Mouse (Mus musculus) layer of hippocampus, postnatal 14 days (tissue): ENCODE data around the gene Schip1. TPM values are rescaled to one million over a fixed set of nuclear protein-coding genes. Genes with fewer than 3 reads are reported as not detected.
A peak's percentile ranks its signal among the peaks of the same experiment; 100 is the strongest.

Experiments
- DNase-seq, 2 experiments: peaks; one replicate each; pipeline ENCODE4 v3.0.0; 2021 to 2022; ENCODE audit warnings: low spot score in 2 of 2, mixed read lengths in 1 of 2
- total RNA-seq, 2 experiments: library from RNA; stranded (reverse); gene quantifications; 2 replicates each; pipeline ENCODE4 v1.2.3; 2021

The Schip1 gene
- total RNA-seq, 2 experiments from 2014 or later, result 300 to 309 TPM

DNA sequence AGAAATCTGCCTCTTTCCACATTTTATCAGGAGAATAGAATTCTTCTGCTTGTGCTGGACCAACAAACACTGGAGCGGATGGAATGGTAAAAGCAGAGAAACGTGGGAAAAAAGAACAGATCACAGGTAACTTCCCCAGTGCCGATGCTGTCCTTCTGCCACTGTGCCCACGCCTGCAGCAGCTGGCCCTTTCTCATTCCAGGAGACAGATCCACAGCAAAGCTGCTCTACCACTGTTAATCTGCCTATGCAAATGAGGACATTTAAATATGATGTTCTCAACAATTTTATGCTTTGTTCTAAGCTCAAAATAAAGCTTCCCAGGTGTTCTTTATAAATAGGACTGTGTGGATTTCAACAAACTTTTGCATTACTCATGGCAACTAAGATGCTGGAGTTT, 203.3 kb downstream of the Schip1 start:
- DNase-seq, result peak in 1 of 2 experiments; percentile 16

DNA sequence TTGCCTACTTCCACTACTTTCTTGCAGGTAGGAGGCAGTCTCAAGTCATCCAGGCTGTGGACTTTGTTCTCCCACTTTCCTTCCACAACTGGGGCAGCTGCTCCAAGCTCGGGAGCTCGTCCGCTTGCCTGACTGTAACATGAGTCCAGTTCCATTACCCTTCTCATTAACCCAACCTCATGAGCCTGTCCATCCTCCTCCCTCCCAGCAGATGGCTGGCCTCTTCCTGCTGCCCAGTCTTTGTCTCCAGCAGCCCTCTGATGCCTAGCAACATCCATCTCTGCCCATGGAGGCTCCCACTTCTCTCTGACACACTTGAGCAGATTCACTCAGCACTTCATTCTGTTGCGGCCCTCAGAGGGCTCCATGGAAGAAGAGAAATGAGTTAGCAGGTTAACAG, 204.6 kb downstream of the Schip1 start:
- DNase-seq, result no peak

DNA sequence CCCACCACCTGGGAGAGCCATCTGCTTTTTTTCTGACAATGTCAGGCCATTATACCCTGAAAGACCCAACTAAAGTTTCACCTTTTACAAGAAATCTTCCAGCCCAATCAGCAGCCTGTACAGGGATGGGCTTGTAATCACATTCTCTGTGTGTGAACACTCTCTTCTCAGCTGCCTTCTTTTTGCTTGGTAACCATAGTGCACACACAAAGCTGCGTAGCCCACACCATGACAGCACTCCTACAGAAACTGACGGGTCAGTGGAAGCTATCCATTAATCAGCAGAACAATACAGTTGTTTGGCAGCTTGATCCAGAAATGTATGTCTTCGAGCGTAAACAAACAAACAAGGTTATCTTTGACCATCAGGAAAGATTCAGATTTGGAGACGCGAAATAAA, 205.6 kb downstream of the Schip1 start:
- no peak for DNase-seq

DNA sequence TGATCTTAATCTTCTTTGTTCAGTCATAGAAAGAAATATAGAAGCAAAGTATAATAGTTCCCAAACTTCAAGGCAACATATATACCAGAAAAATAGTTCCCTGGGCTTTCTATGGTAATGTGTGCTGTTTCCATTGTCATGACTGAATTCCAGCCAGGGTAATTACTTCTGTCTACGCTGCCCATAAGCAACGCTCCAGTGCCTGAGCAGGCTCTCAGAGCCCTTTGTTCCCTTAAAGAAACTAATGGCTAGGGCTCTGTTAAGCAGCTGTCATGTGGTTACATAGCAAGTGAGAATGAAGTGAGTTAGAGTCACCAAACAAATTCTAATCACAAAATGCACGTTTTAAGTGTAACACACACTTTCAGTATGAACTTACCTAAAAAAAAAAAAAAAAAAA, 206.9 kb downstream of the Schip1 start:
- no peak for DNase-seq

DNA sequence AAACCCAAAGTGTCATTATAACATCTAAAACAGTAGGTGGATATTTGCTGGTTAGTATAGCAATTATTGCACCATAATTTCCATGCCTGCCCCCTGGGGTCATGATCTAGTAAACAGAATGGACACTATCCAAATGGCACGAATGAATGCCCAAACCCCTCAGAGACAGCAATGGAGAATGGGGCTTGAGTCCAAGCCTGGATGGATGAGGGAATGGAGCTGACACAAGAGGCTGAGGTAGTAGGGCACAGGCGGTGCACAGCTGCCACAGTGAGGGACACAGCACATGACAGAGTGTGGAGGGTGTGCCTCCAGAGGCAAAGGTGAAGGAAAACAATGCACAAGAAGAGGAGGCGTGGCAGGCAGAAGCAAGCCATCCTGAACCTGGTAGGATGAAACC, 207.3 kb downstream of the Schip1 start:
- no peak for DNase-seq

DNA sequence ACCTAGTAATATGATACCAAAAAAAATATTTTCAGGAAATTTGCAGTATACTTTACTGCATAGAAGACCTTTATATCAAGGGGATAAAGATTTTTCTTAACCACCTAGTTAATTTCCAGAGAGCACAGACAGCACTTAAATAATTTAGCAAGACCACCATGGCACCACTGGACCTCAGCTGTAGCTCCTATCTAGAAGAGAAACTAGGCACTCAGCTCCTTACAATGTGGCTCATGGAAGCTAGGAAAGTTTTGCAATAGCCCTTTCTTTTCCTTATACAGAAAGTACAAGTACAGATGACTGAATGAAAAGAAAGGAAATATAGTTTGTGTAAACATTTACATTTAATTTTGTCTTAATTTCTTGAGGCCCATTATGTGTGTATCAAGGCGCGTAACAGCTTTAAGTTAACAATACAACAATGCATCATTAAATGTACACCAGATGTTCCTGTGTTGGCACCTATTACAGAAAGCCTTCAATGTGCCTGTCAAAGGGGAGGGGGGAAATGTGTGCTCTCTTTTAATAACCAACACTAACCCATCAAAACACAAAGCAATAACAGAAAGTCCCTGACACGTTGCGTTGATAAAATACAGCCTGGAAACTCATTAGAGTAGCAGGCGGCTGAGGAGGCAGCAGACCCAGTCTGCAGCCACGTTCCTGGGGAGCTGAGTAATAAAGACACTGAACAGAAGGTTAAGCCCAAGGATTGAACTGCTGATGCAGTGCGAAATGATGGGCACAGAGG, 218.4 kb downstream of the Schip1 start:
- no peak for DNase-seq

DNA sequence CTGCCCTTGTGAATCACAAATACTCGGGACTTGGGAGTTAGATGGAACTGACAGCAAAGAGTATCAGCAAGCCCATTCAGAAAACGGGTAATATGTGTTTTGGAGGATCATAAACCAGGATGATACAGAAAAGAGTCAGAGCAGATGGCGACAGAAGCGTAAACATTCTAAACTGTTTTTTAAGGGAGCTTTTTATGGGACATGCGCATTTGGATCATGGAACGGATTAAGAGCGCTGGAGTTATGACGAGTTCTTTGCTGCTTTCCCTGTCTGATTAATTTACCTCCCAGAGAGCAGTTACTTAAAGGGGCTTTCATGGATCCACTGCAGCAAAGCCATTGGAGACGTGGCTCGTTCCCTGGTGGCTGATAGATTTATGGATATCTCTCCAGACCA, 219.0 kb downstream of the Schip1 start:
- DNase-seq, result peak; percentile 28 to 32

DNA sequence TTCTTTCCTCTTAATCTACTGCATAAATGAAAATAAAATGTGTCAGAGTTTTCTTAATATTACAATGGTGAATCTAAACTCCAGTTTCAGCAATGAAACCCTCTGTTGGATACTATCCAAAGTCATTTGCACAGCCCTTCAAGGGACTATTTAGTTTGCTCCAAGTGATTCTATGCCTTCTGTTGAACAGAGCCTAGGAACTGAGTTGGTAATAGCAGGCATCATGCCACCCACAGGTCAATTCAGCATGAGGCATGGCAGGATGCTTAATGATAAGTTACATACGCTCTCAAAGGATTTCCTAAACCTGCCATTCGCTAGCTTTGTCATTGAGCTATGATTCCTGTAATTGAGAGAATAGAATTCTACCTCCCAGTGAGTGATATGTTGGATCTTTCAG, 219.9 kb downstream of the Schip1 start:
- DNase-seq, result no peak

DNA sequence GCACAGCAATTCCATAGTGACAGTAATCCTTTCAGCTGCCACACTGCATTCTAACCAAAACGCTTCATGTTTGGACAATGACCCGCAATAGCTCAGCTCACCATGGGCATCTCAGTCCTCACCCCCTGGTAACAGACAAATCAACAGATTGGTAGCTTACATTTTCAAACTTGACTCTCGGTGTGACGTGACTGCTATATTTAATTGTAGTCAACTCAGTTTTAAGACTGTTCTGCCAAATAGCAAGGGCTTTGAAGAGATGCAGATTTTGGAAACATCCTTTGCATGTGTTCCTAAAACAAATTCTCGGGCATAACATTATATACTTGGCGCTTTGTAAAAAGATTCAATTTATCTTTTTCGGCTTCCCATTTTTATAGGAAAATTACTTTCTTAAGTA, 232.2 kb downstream of the Schip1 start:
- no peak for DNase-seq

DNA sequence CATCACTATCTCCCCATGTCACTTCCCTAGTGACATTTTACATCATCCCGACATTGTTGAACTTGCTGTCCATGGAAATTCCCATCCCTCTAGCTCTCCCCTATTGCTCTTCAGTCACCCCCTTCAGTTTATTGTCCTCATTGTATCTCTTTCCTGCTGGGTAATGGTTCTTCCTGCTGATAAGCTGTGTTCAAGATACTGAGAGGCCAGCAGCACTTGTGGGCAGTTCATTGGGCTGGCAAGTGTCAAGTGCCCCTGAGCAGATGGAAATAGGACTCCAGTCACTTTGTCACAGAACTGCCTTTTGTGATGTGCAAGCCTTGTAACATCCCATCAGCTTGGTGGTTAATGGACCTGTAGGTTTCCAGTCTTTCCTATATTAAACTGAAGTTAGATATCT, 241.0 kb downstream of the Schip1 start:
- no peak for DNase-seq

DNA sequence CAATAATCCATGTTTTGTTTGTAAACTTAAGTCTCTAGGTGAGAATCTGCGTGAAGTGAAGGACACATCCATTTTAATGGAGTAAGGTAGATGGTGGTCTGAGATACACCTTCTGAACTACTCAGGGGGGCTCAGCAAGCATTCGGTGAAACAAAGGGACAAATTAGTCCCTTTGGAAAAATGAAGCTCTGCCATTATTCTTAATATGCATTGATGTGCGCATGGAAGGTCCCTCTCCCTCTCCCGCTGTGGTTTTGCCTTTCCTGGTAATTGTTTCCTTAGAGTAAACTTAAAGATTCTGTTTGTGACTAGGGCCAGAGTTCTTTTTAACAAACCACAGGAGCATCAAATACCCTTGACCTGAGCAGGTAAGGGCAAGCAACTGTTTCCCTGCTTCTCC, 242.1 kb downstream of the Schip1 start:
- no peak for DNase-seq

DNA sequence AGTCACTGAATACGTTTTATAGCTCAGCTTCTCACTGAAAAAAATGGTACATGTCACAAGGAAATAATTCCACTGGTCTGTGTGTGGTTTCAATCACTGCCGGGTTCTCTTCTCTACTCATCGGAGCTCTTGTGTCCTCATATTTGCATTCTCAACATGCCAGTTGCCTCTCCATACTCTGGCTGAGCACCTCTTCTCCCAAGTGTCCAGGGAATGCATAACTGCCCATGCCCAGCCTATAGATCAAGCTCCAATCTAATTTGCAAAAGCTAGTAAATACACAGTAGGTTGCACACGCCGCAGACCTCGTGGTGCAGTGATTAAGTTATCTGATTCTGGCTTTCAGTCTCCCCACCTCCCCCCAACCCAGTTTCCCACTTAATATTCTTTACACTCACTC, 261.0 kb downstream of the Schip1 start:
- DNase-seq, result no peak

DNA sequence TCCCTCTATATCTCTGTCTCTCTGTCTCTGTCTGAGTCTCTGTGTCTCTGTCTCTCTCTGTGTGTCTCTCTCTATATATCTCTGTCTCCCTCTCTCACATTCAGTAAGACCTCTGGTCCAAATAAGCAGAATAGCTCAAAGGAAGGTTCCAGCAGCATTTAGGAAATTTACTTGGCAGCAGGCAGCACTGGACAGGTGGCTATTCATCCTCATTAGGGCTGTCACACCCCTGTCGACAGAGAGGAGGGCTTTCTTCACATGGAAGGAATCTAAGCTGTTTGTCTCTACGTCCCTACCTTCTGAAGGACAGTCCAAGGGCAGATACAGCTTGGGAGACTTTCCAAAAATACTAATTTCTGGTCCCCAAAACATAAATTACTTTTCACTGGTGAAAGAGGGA, 267.9 kb downstream of the Schip1 start:
- no peak for DNase-seq

DNA sequence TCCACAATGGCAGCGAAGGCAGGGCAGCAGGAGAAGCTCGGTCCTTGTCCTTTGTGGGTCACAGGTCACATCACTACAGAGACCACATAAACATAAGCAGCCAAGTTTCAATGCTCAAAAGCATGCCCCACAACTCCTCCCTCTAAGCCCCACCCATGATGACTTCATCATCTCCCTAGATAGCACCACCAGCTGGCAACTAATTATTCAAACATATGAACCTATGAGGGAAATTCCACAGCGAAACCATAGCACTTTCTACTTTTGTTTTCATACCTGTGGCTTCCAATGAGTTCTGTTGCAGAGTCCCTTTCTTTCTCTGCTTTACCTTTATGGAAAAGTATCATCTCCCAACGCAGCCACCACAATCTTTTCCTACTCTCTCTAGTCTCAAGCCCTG, 270.9 kb downstream of the Schip1 start:
- DNase-seq, result no peak

DNA sequence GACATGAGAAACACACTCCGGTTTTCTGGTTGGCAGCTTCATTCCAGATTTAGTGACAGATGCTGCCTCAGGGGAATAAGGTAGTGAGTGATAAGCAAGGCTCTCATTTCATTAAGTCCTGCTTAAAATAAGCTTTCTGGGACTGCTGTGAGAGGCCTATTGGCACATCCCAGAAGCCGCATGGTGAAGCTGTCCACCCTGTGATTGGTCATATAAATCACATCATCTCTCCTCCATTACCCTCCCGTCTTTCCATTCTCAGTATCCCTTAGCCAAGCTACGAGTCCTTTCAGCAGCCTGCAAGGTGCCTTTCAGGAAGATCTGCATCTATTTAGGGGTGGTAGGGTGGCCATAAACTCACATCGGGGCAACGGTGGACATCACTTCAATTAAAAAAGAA, 286.0 kb downstream of the Schip1 start:
- no peak for DNase-seq

DNA sequence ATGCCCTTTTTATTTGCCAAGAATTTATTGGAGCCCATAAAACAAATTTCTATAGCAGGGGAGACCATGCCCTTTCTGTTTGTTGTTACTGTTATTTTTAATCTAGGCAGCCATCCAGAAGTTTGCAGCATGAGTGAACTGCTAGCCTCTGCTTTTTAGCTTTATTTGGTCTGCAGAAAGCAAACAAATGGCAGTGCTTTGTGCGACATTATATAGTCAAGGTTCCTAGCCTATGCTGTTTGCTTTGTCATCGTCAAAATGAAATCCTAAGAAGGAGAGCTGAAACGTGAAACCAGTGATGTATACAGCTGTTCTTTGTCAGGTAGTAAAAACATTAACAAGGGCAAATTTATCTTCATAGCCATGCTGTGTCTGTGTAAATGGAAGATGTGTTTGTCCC, 286.9 kb downstream of the Schip1 start:
- no peak for DNase-seq

DNA sequence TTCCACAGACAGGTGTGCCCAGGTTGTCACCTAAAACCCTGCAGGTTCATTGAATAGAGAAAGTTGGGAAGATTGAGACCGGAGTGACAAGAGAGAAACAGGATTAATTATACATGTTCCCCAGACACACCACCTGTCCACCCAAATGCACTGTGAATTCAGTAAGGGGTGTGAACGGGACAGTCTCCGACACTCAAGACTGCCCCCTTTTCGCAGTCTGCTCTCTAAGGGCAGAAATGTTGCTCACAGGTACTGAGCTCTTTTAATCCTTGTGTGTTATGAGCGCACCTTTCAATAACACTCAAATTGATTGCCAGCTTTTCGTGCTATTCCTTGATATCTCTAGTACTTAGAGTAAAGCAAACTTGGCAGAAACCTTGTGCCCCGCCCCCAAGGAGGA, 288.4 kb downstream of the Schip1 start:
- DNase-seq, result no peak

DNA sequence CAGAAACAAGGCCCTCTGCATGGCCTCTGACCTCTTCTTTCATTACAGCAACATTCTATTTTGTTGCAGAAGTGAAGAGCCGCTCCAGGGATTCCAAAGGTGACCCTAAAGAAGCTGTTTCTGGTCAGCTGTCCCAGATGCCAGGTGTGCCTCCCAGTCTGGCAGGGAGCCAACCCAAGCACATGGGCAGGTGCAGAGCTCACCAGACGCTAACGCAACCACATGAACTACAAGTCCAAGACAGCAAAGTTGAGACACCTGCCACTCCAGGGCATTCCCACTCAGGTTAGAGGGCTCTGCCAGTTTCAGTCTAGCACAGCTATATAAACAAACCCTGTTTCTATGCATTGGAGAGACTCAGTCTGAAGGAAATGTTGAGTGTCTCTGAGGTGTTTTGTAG, 288.9 kb downstream of the Schip1 start:
- DNase-seq, result no peak

DNA sequence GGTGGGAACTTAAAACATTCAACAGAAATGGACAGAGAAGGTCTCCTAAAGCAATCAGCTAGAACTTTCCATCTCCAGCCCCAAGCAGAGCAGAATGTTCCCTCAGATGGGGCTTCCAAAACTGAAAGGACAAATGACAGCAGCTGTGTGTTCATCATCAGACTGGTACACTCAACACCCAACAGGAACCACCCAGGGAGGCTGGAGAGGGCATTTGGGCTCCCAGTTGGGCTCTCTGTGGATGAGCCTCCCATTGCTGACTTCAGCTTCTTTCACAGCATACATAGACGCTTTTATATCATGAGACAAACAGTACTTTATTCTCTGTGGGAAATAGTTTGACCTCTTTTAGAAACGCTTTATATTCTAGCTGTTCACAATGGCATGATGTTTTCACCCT, 291.9 kb downstream of the Schip1 start:
- DNase-seq, result no peak

DNA sequence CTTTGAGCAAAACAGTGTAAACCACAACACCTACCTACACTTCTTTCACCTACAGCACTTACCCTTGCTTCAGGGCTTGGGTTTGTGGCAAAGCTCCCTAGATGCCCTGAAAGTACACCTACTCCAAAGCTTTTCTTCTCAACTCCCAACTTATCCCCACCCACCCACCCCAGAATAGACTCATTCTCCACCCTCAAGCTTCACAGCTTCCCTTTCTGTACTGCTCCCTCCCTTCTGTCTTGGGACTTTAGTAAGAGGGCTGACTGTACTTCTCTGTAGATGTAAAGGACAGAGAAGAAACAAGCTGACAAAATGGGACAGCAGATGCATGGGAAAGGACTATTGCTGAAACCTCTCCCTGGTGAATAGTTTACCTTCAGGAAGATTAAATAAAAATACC, 303.4 kb downstream of the Schip1 start:
- DNase-seq, result no peak

DNA sequence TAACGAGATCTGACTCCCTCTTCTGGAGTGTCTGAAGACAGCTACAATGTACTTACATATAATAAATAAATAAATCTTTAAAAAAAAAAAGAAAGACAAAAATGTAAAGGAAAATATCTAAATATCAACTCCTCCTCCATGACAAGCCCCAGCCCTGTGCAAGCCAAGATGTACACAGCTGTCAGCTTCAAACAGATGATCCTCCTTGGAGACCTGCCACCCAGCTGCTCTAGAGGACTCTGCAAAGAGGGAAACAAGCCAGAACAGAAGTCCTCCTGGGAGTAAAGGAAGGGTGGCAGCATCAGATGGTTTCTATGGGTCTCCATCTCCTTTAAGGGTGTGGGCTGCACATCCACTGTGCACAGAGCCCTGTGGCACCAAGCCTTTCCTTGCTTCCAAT, 308.3 kb downstream of the Schip1 start:
- DNase-seq, result no peak

DNA sequence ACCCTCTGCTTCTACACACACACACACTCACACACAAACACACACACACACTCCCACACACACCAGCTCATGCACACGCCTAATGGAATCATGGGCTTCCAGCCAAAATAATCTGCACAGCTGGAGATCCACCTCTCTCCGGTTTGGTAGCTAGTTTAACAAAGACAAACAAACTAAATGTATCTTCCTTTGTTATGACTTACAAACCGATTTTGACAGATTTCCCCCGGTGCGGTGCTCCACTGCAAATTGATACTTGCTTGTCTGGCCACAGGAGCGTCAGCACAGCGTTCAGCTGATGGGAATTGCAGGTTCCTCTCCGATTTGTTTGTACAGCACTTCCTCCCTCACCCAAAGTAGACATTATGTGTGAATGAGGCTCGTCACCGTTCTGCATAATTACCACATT, 310.5 kb downstream of the Schip1 start:
- DNase-seq, result no peak

DNA sequence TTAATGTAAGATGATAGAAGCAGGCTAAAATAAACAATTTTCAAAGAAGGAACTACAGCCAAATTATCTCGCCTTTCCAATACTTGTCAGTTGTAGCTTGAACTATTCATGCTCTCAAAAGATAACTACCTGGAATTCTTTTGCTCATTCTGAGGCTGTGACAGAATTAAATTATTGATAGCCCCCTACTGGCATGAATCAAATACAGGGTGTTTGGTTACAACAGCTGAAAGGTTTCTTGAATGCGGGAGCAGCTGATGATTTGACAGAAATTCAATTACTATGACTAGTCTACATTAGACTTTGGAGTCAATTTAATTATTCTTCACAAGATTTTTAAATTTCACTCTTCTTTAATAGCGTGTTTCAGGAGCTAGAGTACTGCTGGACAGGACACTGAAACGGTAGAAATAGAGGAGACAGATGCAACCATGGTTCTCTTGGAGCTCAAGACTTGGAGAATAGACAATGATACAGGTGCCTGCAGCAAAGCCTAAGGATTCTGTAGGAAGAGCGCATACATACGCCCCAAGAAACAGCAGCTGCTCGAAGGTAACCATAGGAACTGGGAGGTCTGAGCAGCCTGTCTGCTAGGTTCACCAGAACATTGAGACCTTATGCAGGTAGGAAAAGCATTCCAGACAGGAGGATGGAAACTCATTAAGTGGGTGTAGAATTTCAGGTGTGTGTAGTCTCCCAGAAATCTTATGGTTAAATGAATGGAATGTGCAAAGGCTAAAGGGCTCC, 313.0 kb downstream of the Schip1 start:
- no peak for DNase-seq
